Mouse (Mus musculus): ENCODE measurements around the gene Fancc.

Fancc gene

GRCm38 (mm10) chr13:63246332-63246940 is 250.6 kb downstream of the Fancc start:
- DNase-seq (ENCODE audit: low read depth, low spot score) = no peak

GRCm38 (mm10) chr13:63245812-63246211 is 251.3 kb downstream of the Fancc start:
- no peak for DNase-seq (ENCODE audit: low read depth, low spot score)

DNA sequence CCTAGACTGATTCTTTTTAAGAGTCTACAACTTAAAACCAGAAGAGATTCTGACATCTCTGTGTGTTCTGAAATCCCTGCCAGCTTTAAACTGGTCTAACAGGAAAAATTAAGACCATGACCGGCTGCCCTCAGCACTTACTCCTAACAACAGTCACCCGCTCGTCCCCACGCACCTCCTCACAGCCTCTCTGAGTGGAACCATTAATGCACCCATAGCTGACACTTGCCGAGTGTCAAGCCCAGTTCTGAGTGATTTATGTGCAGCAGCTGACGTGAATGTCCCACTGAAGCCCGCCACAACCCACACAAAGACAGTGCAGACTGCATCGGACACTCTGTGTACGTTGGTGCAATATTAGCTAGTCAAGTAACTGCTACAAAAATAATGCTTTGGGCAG is 251.9 kb downstream of the Fancc start:
- no peak for DNase-seq (ENCODE audit: low read depth, low spot score)

- no peak for DNase-seq (ENCODE audit: low read depth, low spot score)
Observed at GRCm38 (mm10) chr13:63244425-63244824, 252.7 kb downstream of the Fancc start.

DNA sequence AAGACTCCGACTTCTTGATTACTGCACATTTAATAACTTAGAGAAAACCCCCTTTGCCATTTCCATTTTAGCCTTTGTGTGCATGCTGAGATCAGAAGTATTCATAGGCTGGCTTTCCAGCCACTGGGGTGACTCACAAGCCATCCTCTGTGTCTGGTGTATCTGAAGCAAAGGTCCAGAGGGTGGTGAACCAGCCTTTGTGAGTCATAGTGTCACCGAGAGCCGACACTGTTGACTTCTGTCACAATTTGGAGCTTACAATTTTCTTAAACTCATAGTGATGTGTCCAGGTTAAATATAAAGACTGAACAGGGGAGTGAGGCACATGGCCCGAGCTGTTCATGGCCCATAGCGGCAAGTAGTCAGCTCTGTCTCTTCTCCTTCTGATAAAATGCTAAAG is 253.5 kb downstream of the Fancc start:
- no peak for DNase-seq (ENCODE audit: low read depth, low spot score)

GRCm38 (mm10) chr13:63242401-63243192 is 254.5 kb downstream of the Fancc start:
- DNase-seq (ENCODE audit: low read depth, low spot score) = no peak

DNA sequence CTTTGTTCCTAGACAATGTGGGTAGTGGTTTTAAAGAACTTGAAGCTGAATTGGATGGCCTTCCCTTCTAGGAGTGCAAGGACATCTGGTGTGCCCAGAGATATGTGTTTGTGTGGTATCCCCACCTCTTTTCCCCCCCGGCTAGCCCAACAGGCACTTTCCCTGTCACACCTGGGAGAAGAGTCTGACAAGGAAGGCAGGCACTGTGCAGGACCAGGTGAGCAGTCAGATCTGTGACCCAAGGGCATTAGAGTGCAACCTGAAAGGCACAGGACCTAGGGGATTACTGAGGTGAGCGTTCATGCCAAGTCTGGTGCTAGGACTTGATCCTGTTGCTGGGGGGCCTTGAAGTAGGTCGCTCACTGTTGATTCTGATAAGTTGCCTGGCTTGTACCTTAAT is 255.4 kb downstream of the Fancc start:
- DNase-seq (ENCODE audit: low read depth, low spot score) = no peak

DNA sequence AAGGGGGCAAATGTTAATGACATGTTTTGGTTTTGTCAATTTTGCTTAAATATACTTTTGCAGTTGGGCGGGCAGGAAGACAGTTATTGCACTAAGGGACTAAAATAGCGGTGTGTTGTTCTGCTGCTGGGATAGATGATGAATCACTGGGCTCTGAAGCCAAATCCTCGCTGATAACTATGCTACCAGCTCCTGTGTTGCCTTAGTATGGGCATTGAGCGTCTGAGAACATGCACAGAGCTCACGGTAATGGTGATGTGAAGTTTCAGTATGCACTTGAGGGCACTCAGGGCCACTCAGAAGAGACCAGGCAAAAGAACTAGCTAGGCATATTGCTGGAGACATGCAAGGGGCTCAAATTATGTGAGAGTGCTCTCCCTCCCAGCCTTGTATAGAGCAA is 256.2 kb downstream of the Fancc start:
- DNase-seq (ENCODE audit: low read depth, low spot score) = no peak

- DNase-seq (ENCODE audit: low read depth, low spot score) = no peak
Observed at GRCm38 (mm10) chr13:63239877-63240671, 257.0 kb downstream of the Fancc start.

DNA sequence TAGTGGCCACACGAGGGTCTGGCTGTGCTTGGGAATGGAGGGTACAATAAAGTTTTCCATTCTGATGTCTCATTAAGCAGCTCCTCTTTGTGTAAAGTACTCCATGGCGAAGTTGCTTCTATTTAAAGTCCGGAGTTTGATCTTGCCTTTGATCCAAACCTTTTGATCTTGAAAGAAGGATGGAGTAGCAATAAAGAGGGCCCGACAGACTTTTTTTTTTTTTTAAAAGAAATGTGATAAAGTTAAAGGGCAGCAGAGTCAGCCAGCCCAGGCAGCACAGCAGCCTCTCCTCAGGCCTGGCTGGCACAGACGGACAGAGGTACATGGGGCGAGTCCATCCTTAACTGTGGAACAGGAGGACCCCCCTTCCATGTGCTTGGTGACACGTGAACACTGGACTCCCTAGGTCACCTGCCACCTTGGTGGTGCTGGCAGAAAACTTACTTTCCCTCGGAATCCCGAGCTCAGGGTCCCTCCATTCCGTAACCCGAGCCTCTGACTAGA is 257.7 kb downstream of the Fancc start:
- no peak for DNase-seq (ENCODE audit: low read depth, low spot score)

- no peak for DNase-seq (ENCODE audit: low read depth, low spot score)
Observed at GRCm38 (mm10) chr13:63238045-63238444, 259.0 kb downstream of the Fancc start.

GRCm38 (mm10) chr13:63236159-63236893 is 260.8 kb downstream of the Fancc start:
- DNase-seq (ENCODE audit: low read depth, low spot score) = no peak

DNA sequence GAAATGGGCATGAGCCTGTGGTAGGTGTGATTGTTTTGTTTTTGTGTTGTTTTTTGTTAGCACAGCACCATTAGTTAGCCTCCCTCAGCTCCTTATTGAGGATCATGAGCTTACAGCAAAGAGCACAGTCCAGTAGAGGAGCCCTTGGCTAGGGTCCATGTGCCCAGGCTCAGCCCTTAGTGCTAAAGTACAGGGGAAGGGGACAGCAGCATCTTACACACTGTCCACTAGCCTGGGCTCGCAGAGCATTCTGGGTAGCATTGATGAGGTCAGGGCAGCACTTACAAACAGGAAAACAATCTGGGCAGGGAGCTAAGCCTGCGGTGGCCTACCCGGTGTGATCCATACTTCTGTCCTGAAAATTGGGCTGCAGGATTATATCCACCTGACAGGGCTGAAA is 261.5 kb downstream of the Fancc start:
- DNase-seq (ENCODE audit: low read depth, low spot score) = no peak
